In the genomic region with DNA sequence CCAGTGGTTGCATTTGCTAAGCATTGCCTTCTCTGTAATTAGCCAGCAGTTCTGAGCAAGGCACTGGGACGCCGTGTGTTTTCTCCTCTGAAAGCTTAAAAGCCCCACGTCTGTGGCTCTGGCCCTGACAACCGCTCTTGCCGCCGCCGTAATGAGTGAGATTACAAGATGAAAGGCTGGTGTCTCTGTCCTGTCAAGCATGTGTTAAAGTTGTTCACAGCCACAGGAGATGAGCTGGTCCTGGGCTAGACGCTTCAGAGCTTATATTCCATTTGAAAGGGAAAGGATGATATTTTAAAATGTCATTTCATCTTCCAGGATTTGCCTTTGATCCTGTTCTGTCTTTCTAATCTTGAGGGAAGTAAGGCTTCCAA, we compare ENCODE assay signal across 21 mouse cellular contexts.
DNase-seq lines count a peak whose midpoint lies in the region; ATAC-seq lines count a peak whose summit lies in the region.
"Had no signal": no experiment of that assay in that cellular context is flagged by ENCODE, and none has a peak within 500 bp of the region (broad histone marks: within the 10 kb centered on the region; RNA-seq: fewer than 3 reads in every experiment).

No protein-coding gene starts in this region.

- DNase-seq in forebrain, embryonic 14.5 days (ENCODE audit: low spot score): peak; percentile 19
- no peak for DNase-seq in forebrain, embryonic 11.5 days (ENCODE audit: low spot score)
- peak; percentile 36 for DNase-seq in midbrain, embryonic 14.5 days
- DNase-seq in midbrain, embryonic 11.5 days (ENCODE audit: low spot score, missing footprints): no peak
- DNase-seq in left cerebral cortex, postnatal 25 days (ENCODE audit: low spot score in 2 of 2): no peak
- no peak for DNase-seq in urinary bladder, postnatal 14 days (ENCODE audit: low spot score)
- no peak for DNase-seq in adrenal gland, adult 2 months
- DNase-seq: adrenal gland, adult 8-10 months; adrenal gland, postnatal 36 days; cerebellum, adult 11 months; cerebellum, adult 8-10 months; cerebellum, postnatal 25 days; gastrocnemius, postnatal 36 days; heart, adult 18-20 months; heart, postnatal 14 days had no signal

- H3K9me3 ChIP-seq in forebrain, embryonic 14.5 days (replicated peaks; ENCODE audit: control insufficient read depth, low read length): no peaks in the 10 kb centered on the region
- no peaks in the 10 kb centered on the region for H3K9me3 ChIP-seq in forebrain, embryonic 11.5 days (ENCODE audit: control insufficient read depth, low read length)
- no peaks in the 10 kb centered on the region for H3K9me3 ChIP-seq in midbrain, embryonic 14.5 days (ENCODE audit: control insufficient read depth, low read length)
- no peaks in the 10 kb centered on the region for H3K9me3 ChIP-seq in midbrain, embryonic 11.5 days (ENCODE audit: control insufficient read depth, low read length)
- no peaks in the 10 kb centered on the region for H3K9me3 ChIP-seq in midbrain, embryonic 16.5 days (replicated peaks; ENCODE audit: control insufficient read depth, low read length, poor library complexity, severe bottlenecking)
- H3K9me3 ChIP-seq: embryonic facial prominence, embryonic 12.5 days; heart, embryonic 10.5 days; hindbrain, embryonic 13.5 days had no signal

- H3K4me2 ChIP-seq in forebrain, embryonic 14.5 days (ENCODE audit: low read length): no peak overlapping the region
- H3K4me2 ChIP-seq in forebrain, embryonic 11.5 days (ENCODE audit: low read depth, low read length, severe bottlenecking): no peak overlapping the region
- H3K4me2 ChIP-seq in midbrain, embryonic 14.5 days (ENCODE audit: low read length): no peak overlapping the region
- no peak overlapping the region for H3K4me2 ChIP-seq in midbrain, embryonic 11.5 days
- no peak overlapping the region for H3K4me2 ChIP-seq in midbrain, embryonic 16.5 days (ENCODE audit: low read length)
- H3K4me2 ChIP-seq: embryonic facial prominence, embryonic 12.5 days; hindbrain, embryonic 13.5 days had no signal

- H3K36me3 ChIP-seq in forebrain, embryonic 14.5 days (ENCODE audit: control insufficient read depth, insufficient read depth, low read length): peaks cover 70% of the 10 kb centered on the region
- H3K36me3 ChIP-seq in forebrain, embryonic 11.5 days (ENCODE audit: control insufficient read depth, insufficient read depth, low read length): peaks cover 7% of the 10 kb centered on the region
- peaks cover 73% of the 10 kb centered on the region for H3K36me3 ChIP-seq in midbrain, embryonic 14.5 days (ENCODE audit: control insufficient read depth, insufficient read depth, low read length)
- H3K36me3 ChIP-seq in midbrain, embryonic 11.5 days (ENCODE audit: control insufficient read depth, insufficient read depth, low read length): peaks cover 12% of the 10 kb centered on the region
- peaks cover 27% of the 10 kb centered on the region for H3K36me3 ChIP-seq in midbrain, embryonic 16.5 days (ENCODE audit: control insufficient read depth, insufficient read depth, low read length)

- H3K9ac ChIP-seq in forebrain, embryonic 14.5 days (ENCODE audit: low read length): no peak overlapping the region
- H3K9ac ChIP-seq in forebrain, embryonic 11.5 days (ENCODE audit: low read length): no peak overlapping the region
- H3K9ac ChIP-seq in midbrain, embryonic 14.5 days (replicated peaks; ENCODE audit: low read length): no peak overlapping the region
- no peak overlapping the region for H3K9ac ChIP-seq in midbrain, embryonic 11.5 days (ENCODE audit: low read length)
- H3K9ac ChIP-seq in midbrain, embryonic 16.5 days (ENCODE audit: low read depth, low read length): no peak overlapping the region
- H3K9ac ChIP-seq: embryonic facial prominence, embryonic 12.5 days; hindbrain, embryonic 13.5 days had no signal

- H3K27ac ChIP-seq in forebrain, embryonic 14.5 days (ENCODE audit: low read depth, low read length): no peak overlapping the region
- no peak overlapping the region for H3K27ac ChIP-seq in forebrain, embryonic 11.5 days (ENCODE audit: low read depth, low read length)
- H3K27ac ChIP-seq in midbrain, embryonic 14.5 days (replicated peaks; ENCODE audit: low read depth, low read length): peak overlapping the region; percentile 49; the same call in 1 of the 2 replicates
- H3K27ac ChIP-seq in midbrain, embryonic 11.5 days (ENCODE audit: low read depth, low read length): no peak overlapping the region
- H3K27ac ChIP-seq in midbrain, embryonic 16.5 days (ENCODE audit: low read length): no peak overlapping the region
- H3K27ac ChIP-seq: embryonic facial prominence, embryonic 12.5 days; heart, embryonic 10.5 days; hindbrain, embryonic 13.5 days; hindbrain, postnatal 0 days had no signal

- H3K4me3 ChIP-seq in forebrain, embryonic 14.5 days (ENCODE audit: low read depth, low read length): no peak overlapping the region
- H3K4me3 ChIP-seq in forebrain, embryonic 11.5 days (ENCODE audit: low read depth, low read length): no peak overlapping the region
- no peak overlapping the region for H3K4me3 ChIP-seq in midbrain, embryonic 14.5 days (replicated peaks; ENCODE audit: low read depth, low read length)
- no peak overlapping the region for H3K4me3 ChIP-seq in midbrain, embryonic 11.5 days (ENCODE audit: low read depth, low read length)
- no peak overlapping the region for H3K4me3 ChIP-seq in midbrain, embryonic 16.5 days (ENCODE audit: low read depth, low read length)
- H3K4me3 ChIP-seq: embryonic facial prominence, embryonic 12.5 days; heart, embryonic 10.5 days; hindbrain, embryonic 13.5 days had no signal

- intact Hi-C loops in left cerebral cortex, postnatal 25 days (cut with DNase I): no loop called here

- ATAC-seq in forebrain, embryonic 14.5 days: no peak; the same call in 1 of the 2 replicates
- ATAC-seq in forebrain, embryonic 11.5 days (replicated peaks; ENCODE audit: low FRiP score): no peak
- ATAC-seq in midbrain, embryonic 14.5 days (ENCODE audit: low FRiP score, low TSS enrichment): no peak
- ATAC-seq in midbrain, embryonic 11.5 days (ENCODE audit: low FRiP score): no peak
- peak; percentile 76 for ATAC-seq in midbrain, embryonic 16.5 days
- ATAC-seq: activated CD4-positive, CD25-positive, alpha-beta regulatory T cell, adult 4 months; hindbrain, postnatal 0 days had no signal

- H3K27me3 ChIP-seq in forebrain, embryonic 14.5 days (replicated peaks; ENCODE audit: control insufficient read depth, insufficient read depth, low read length): no peaks in the 10 kb centered on the region
- no peaks in the 10 kb centered on the region for H3K27me3 ChIP-seq in forebrain, embryonic 11.5 days (ENCODE audit: control insufficient read depth, insufficient read depth, low read length)
- H3K27me3 ChIP-seq in midbrain, embryonic 14.5 days (ENCODE audit: control insufficient read depth, insufficient read depth, low read length): no peaks in the 10 kb centered on the region
- no peaks in the 10 kb centered on the region for H3K27me3 ChIP-seq in midbrain, embryonic 11.5 days (ENCODE audit: control insufficient read depth, insufficient read depth, low read length)
- H3K27me3 ChIP-seq in midbrain, embryonic 16.5 days (ENCODE audit: control insufficient read depth, insufficient read depth, low read depth, low read length): no peaks in the 10 kb centered on the region
- H3K27me3 ChIP-seq: embryonic facial prominence, embryonic 12.5 days; hindbrain, embryonic 13.5 days had no signal

- 66% methylated on average over 8 of the region's 8 CpGs for WGBS in forebrain, embryonic 14.5 days
- 88% methylated on average over 8 of the region's 8 CpGs for WGBS in forebrain, embryonic 11.5 days
- WGBS in midbrain, embryonic 14.5 days: 69% methylated on average over 8 of the region's 8 CpGs
- WGBS in midbrain, embryonic 11.5 days: 82% methylated on average over 8 of the region's 8 CpGs
- 56% methylated on average over 8 of the region's 8 CpGs for WGBS in midbrain, embryonic 16.5 days

- H3K4me1 ChIP-seq in forebrain, embryonic 14.5 days (ENCODE audit: control insufficient read depth, insufficient read depth, low read length): no peaks in the 10 kb centered on the region
- no peaks in the 10 kb centered on the region for H3K4me1 ChIP-seq in forebrain, embryonic 11.5 days (replicated peaks; ENCODE audit: control insufficient read depth, insufficient read depth, low read length)
- no peaks in the 10 kb centered on the region for H3K4me1 ChIP-seq in midbrain, embryonic 14.5 days (ENCODE audit: control insufficient read depth, insufficient read depth, low read length)
- H3K4me1 ChIP-seq in midbrain, embryonic 11.5 days (ENCODE audit: control insufficient read depth, insufficient read depth, low read length): no peaks in the 10 kb centered on the region
- H3K4me1 ChIP-seq in midbrain, embryonic 16.5 days (ENCODE audit: control insufficient read depth, insufficient read depth, low read length): no peaks in the 10 kb centered on the region
- H3K4me1 ChIP-seq: embryonic facial prominence, embryonic 12.5 days; heart, embryonic 10.5 days; hindbrain, embryonic 13.5 days had no signal

Comparison
In these comparisons a context has a peak if more than half of its experiments do, and no peak if none do; other contexts are left out.
1. DNase-seq: peak in forebrain, embryonic 14.5 days (single experiment) and midbrain, embryonic 14.5 days (single experiment); none in forebrain, embryonic 11.5 days (single experiment), midbrain, embryonic 11.5 days (single experiment), left cerebral cortex, postnatal 25 days (0 of 2), urinary bladder, postnatal 14 days (single experiment) and adrenal gland, adult 2 months (single experiment).